Mouse (Mus musculus): ENCODE measurements around the gene Hcar2.

Gene Hcar2

DNA sequence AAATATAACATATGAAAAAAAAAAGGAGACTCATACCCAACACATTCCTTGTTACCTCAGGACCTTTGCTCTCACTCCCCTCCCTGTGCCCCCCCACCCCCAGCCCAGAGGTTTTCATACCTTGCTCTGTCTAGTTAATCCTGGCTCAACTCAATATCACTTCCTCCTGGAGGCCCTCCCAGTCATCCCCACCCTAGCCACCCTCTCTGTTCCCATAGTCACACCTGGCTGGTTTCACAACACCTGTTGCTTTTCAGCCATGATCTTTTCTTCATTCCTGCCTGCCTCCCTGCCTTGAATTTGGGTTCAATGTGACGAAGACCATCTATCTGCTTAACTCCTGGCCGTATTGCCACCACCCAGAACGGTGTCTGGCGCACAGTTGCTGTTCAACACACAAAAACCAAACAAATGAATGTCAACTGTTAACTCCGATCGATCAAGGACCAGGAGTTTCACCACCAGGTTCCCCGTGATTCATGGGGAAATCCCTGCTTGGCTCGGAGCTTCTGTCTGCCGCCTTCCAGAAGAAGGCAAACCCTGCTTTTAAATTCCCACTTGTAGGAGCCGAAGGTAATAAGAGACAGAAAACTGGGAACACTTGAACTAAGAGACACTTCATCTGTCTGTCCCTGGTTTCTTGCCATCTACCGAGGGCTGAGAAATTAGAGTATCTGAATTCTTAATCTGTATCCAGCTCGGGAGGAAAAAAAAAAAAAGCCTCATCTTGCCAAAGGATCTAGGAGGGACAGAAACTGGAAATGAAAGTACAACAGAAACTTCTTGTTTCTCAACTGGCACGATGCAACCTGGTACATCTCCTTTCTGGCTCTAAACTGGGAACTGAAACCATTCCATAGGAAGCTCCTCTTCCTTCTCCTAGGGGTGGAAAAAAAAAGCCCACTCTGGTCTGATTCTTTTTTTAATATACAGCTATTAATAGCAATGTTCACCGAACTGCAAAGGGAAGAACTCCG lies 2.6 kb downstream of the Hcar2 start:
- DNase-seq (ENCODE audit: extremely low spot score) = no peak

DNA sequence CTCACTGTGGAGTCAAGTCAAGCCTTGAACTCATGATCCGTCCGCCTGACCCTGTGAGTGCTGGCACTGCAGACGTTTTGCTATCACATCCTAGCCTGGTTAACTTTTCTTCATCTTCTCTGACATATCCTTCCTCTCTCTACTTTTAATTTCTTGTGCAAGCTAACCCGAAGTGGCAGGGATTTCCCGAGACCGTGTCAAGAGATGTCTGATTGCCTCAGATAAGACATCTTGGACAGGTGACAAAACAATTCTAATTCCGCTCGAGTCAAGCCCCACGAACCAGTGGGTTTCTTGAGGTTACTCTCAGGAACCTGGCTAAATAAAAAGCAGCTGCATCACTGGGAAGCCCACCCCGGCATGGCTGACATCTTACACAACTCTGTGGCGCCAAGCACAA lies 6.5 kb downstream of the Hcar2 start:
- no peak for DNase-seq (ENCODE audit: extremely low spot score)

DNA sequence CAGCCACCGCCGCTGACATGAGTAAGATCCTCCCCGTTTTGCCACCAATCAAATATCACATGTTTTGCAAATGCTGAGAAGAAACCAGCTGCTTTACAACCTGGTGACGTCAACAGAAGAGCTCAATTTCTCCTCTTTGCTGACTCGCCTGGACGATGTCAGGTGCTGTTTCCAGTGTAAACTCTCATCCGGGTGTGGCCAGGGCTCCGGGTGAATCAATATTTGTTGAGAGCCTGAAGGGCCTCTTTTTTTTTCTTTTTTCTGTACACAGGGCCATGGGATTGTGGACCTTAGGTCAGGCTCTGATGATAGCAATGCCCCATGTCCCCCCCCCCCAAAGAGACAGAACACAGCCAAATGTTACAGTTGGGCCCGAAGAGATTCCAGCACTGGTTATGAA lies 10.8 kb downstream of the Hcar2 start:
- no peak for DNase-seq (ENCODE audit: extremely low spot score)

DNA sequence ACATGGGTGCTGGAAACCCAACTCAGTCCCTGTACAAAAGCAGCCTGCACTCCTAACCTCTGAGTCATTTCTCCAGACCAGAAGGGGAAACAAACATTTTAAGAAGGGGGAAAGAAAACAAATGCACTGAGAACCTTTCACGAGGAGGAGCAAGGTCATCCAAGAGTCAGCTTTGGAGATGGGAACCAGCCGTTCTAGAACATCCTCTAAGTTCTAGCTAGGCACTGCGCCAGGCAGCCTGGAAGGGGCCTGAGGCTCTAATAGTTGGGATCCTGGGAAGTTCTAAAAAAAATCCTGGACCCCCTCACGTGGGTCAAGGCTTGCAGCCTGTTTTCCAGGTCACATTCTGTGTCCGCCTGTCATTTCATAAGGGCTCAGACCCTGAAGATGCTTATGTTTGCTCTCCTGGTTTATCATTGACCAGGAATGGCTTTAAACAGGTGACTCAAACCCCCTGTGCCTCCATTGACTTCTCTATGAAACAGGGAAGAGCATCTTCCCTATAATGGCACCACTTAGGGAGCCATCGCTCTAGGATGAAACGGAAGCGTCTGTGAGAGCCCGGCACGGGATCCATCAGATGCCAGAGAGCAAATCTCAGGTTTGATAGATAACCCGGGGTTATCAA lies 11.3 kb downstream of the Hcar2 start:
- no peak for DNase-seq (ENCODE audit: extremely low spot score)

DNA sequence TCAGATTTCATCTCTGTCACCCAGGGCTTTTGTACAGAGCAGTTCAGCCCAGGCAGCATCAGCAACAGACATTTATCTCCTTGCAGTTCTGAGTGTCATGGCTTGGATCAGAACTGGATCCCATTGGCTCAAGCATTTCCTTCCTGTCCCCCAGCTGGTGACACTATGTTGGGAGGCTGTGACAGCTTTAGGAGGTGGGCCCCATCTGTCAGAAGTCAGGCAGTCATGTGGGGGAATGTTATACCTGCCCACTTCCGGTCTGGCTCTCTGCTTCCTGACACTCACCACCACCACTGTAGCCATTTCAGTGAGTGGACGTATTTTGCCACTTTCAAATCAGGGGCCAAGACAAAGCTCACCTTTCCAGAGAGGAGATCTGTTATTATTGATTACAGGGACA lies 13.9 kb downstream of the Hcar2 start:
- no peak for DNase-seq (ENCODE audit: extremely low spot score)

DNA sequence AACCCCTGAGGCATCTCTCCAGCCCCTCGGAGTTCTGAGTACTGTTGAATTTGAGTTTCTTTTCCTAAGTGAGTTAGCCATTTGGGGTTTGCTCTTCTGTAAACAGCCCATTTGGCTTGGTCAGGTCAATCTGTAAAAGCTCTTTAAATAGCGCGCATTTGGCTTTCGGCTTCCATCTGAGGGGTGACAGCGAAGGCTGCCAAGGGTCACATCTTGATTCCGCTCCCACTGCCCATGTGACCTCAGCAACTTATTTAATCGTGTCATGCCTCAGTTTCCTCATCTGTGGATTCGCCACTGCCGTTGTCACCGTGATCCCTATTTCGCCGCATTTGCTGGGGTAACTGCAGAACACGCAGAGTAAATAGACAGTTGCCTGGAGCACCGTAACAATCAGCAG lies 21.0 kb downstream of the Hcar2 start:
- DNase-seq (ENCODE audit: extremely low spot score) = no peak

DNA sequence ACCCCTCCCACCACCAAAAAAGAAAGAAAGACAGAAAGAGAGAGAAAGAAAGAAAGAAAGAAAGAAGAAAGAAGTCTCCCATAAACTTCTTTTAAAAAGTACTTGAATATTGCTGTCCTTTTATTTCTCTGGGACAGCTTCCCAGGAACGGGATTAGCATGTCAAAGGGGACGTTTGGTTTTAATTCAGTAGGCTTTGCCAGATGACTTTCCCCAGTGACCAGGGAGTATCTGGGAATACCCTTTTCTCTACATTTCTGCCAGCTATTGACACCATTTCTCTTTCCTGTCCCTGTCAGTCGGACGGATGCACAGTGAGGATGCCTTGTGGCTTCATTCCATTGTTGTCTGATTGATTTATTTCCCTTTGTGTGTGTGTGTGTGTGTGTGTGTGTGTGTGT lies 21.5 kb downstream of the Hcar2 start:
- DNase-seq (ENCODE audit: extremely low spot score) = no peak

DNA sequence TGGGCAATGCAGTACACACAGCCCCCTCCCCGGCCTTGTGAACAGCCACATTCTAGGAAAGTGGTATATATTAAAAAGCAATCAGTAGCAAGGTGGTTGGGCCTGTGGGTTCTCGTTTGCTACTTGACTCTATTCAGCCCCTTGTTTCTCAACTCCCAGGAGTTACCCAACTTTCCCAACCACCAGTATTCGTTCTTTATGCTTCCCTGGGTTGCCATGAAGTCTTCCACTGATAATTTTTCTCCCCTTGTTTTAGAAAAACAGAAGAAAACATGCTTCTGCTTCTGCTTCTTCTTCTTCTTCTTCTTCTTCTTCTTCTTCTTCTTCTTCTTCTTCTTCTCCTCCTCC lies 22.4 kb downstream of the Hcar2 start:
- no peak for DNase-seq (ENCODE audit: extremely low spot score)

DNA sequence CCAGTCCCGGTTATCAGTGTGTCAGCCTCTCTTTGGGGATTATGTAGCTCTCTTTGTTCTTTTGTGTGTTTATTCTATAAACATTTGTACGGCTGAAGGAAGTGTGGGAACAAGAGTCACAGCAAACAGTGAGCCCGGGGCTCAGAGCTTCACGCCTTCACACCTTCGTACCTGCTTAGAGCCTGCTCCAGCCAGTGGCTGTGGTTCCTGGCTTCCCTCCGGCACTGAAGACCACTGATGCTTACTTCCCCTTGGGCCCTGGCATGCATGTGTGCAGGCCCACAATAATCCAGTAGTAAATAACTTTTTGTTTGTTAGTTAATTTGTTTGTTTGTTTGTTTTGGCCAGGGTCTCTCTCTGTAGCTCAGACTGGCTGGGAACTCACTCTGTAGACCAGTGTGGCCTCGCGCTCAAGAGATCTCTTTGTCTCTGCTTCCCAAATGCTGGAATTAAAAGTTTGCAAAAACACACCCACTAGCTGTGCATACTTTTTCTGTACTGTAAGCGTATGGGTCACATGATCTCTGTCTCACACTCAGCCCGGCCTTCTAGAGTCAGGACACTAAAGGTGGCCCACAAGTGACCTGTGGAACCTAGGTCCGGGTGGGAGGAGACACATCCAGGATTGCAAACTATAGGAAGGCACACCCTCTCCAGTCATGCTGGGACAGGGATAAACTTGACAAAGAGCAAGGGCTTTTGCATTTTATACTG lies 22.9 kb downstream of the Hcar2 start:
- DNase-seq (ENCODE audit: extremely low spot score) = no peak

DNA sequence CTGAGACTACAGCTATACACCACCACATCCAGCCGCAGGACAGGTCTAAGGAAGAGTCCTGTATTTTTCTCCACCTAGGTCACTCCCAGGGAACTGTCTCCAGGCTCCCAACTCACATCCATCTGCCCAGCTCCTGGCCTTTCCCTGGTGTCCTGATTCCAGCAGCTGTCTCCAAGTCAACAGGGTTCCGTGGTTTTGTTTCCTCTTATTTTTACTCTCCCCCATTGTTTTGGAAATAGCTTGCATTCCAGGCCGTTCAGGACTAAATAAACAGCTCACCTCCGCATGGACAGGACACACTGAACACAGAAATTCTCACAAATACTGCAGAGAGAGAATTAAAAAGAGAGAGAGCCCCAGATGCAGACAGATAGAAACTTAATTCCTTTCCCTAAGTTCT lies 27.9 kb downstream of the Hcar2 start:
- DNase-seq (ENCODE audit: extremely low spot score) = no peak

DNA sequence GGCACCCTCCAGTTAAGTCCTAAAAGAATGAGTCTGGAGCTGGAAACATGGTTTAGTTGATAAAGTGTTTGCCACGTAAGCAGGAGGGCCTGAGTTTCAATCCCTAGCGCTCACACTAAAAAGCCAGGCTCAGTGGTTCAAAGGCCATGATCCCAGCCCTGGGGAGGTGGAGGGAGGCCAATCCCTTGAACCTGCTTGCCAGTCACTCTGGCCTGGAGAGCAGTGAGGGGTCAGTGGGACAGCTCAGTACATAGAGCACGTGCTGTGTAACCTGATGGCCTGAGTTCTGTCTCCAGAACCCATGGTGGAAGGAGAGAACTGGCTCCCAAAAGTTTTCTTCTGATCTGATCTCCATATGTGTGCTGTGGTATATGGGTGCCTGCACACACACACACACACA lies 30.5 kb downstream of the Hcar2 start:
- DNase-seq (ENCODE audit: extremely low spot score) = no peak

DNA sequence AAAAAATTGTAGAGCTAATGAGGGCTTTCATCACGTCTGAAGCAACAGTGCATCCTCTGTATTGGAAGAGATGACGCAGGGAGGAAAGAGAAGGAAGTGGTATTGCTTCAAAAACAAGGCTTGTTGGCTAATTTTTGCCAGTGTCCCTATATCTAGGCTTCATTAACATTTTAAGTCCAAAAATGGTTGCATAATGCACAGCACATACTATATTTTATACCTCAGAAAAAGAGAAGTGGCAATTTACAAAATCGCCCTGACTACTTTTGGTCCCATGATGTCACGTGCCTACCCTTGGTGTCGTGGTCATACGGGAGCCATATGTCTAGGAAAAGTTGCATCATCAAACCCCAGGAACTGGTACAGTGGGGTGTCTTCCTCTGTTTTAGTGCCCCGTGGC lies 33.0 kb downstream of the Hcar2 start:
- DNase-seq (ENCODE audit: extremely low spot score) = no peak

DNA sequence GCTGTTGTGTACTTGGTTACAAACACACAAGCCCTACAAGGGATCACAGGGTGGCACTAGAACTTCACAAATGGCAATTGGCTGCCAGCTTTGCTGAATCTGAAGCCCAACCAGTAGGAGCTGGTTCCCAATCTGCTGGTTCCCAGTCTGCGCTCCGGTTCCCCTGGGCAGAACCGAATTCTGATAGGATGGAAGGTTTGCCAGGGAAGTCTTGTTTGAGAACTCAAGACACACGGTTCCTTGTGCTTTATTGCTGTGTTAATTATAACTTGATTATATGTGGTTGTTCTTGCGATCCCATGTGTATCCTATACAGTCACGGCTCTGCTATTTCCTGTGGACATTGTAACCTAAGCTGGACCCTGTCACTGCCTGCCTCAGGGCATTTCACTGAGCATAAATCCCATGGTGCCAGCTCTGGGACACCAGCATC lies 37.6 kb downstream of the Hcar2 start:
- no peak for DNase-seq (ENCODE audit: extremely low spot score)

DNA sequence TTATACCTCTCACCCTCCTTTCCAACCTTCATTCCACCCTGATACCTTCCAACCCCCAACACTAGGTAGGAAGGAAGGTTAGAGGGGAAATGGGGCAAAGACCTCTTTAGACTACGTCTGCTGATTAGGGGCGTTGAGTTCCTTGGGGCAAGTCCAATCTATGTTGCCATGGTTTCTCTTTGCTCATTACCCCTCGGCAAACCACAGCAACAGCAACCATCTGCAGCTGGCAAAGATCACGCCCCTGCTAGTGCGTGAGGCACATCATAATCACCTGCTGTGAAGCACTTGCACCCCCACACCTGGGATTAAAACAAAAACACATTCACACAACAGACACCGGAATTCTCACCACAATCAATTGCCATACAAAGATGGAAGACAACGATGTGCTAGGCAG lies 42.6 kb downstream of the Hcar2 start:
- no peak for DNase-seq (ENCODE audit: extremely low spot score)

DNA sequence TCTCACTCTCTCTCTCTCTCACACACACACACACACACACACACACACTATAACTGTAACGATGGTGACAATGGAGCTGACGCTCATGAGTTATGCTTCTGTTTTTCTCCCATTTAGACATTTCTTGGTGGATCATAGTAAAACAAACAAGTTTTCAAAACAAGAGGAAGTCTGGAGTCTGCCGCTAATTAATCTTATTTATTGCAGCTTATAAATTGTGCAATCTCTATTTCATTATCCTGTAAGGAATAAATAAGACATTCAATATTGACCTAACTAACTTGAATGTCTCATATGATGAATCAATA lies 44.1 kb downstream of the Hcar2 start:
- DNase-seq (ENCODE audit: extremely low spot score) = no peak

DNA sequence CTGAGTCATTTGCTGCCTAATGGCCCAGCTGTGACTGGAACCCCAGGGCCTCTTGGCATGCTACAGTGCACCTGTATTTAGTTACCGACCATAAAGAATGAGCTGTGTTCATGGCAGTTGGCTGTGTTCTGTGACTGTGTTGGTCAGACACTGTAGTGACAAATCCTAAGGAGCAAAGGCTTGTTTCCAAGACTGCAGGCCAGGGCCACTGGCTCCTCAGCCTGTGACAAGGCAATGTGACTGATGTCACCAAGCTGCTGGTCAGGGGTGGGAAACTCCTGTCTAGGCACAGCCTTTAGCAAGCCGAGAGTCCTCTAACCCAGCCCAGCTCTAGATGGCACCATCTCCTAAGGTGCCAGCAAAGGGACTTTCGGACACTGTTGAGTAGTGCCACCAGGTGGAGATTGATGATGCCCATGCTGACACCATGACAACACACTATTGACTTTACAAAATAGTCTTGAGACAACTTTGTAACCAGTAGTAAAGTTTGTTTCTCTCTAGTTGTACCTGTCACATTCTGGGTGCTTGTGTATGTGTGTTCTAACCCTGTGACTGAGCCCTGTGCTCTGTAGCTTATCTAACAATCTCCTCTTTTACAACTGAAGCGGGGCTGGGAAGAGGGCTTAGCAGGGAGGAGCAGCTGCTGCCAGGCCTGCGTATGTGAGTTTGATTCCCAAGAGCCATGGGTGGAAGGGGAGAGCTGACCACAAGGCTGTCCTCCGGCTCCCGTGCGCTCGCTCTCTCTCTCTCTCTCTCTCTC lies 44.6 kb downstream of the Hcar2 start:
- DNase-seq (ENCODE audit: extremely low spot score) = no peak

DNA sequence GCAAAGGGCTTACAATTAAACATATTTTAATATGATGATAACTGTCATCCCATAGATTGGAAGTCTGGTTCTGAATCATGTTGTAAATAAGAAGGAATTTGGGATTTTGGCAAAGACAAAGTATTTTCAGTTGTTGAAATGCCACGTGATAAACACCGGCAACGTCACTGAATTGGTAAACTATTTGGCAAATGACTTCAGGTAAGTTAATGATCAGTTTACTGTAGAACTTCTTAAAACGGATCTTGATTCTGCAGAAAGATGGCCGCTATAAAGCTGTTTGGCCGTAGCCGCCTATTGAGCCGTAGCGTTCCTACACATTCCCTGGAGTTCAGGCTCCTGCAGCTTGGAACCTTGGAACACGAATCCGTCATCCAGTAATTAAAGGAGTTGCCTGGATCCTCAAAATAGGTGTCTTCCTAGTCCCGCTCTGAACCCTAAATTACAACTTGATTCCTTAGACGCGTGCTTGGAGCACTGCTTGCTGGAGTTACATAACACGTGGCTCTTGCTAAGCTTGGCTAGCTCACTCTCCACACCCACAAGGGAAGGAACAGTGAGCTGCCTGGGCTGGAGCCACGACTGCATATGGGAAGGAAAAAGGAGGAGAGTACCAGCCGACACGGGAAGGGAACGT lies 46.2 kb downstream of the Hcar2 start:
- no peak for DNase-seq (ENCODE audit: extremely low spot score)

DNA sequence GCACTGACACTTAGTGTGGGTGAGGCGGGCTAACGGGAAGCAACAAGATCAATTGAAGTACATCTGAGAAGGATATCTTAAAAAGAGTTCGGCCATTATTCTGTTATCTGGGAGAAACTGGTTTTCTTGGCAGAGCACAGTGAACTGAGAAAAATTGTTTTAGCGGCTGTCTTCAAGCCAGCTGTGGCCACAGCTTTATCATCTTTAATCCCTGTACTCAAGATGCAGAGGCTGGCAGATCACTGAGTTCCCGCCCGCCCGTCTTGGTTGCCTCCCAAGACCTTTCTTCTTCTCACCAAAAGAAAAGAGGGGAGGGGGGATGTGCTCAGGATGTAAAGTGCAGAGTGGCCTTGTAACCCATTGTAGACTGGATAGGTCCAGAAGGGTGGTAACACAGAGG lies 48.4 kb downstream of the Hcar2 start:
- DNase-seq (ENCODE audit: extremely low spot score) = no peak
